ENCODE assay signal across 16 mouse cellular contexts in the genomic region with DNA sequence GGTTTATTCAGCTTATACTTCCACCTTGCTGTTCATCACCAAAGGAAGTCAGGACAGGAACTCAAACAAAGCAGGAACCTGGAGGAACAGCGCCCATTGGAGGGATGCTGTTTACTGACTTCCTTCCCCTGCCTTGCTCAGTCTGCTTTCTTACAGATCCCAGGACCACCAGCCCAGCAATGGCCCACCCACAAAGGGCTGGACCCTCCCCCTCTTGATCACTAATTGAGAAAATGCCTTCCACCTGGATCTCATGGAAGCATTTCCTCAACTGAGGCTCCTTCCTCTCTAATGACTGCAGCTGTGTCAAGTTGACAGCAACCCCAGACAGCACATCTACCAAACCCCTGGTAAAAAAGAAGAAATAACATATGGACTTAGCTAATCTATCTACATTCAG.
"Had no signal": no experiment of that assay in that cellular context is flagged by ENCODE, and none has a peak within 500 bp of the region (broad histone marks: within the 10 kb centered on the region; RNA-seq: fewer than 3 reads in every experiment).

No protein-coding gene starts in this region.

- H3K27ac ChIP-seq: limb, embryonic 15.5 days; liver, embryonic 12.5 days; macrophage; midbrain, embryonic 15.5 days had no signal

- H3K9me3 ChIP-seq: limb, embryonic 15.5 days; liver, embryonic 12.5 days; megakaryocyte, embryonic 14.5 days; midbrain, embryonic 15.5 days; neural tube, embryonic 13.5 days had no signal

- H3K4me2 ChIP-seq: limb, embryonic 15.5 days; liver, embryonic 12.5 days; lung, embryonic 14.5 days; midbrain, embryonic 11.5 days; midbrain, embryonic 15.5 days; neural tube, embryonic 13.5 days had no signal

- H3K36me3 ChIP-seq: limb, embryonic 15.5 days; liver, embryonic 12.5 days; midbrain, embryonic 15.5 days; neural tube, embryonic 13.5 days had no signal

- DNase-seq: kidney, adult 8-10 months; kidney, postnatal 25 days; layer of hippocampus, postnatal 36 days; lung, embryonic 14.5 days; lung, postnatal 10 days; right cerebral cortex, postnatal 4 days; spleen, adult 18-20 months; thymus, adult 18-20 months; thymus, postnatal 25 days had no signal

- H3K27me3 ChIP-seq: limb, embryonic 15.5 days; liver, embryonic 12.5 days; megakaryocyte, embryonic 14.5 days; midbrain, embryonic 15.5 days; neural tube, embryonic 13.5 days had no signal

- H3K4me1 ChIP-seq: midbrain, embryonic 15.5 days had no signal

- ATAC-seq: liver, embryonic 12.5 days; midbrain, embryonic 15.5 days had no signal

- H3K9ac ChIP-seq: limb, embryonic 15.5 days; liver, embryonic 12.5 days; lung, embryonic 14.5 days; midbrain, embryonic 15.5 days; neural tube, embryonic 13.5 days had no signal

- H3K4me3 ChIP-seq: limb, embryonic 15.5 days; liver, embryonic 12.5 days; megakaryocyte, embryonic 14.5 days; midbrain, embryonic 15.5 days; neural tube, embryonic 13.5 days had no signal
